Mouse (Mus musculus) CD8-positive naive resting alpha-beta T cell, adult 57 days (primary cell): ENCODE results near the gene Angptl1. TPM values are rescaled to one million over a fixed set of nuclear protein-coding genes. Genes with fewer than 3 reads are reported as not detected.

ENCODE experiments used
- total RNA-seq: library from RNA; stranded (reverse); gene quantifications from one replicate; pipeline ENCODE4 v1.2.4, GENCODE M21; 2023

The Angptl1 gene
- not detected for total RNA-seq

DNA sequence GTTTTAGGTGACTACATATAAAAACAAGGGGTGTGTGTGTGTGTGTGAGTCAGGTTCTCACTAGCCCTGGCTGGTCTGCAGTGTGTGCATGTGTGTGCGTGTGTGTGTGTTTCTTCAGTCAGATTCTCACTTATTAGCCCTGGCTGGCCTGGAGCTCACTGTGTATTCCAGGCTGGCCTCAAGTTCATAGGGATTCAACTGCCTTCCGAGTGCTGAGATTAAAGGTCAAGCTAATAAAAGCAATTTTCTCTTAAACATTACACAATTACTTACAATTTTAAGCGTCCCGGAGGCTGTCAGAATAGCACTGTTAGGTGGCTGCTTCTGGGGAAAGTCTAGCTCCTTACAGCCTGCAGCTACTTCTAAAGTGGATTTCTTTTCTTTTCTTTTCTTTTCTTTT, at the start of gene Angptl1:
Gene Angptl1, plus strand, starts transcription at position 386 of the 400 bp plus-strand sequence.

Other genes starting within 250 kb of the Angptl1 start
- 14.5 TPM for gene Tor3a, start 164.2 kb upstream of the Angptl1 start, total RNA-seq
- 17.2 TPM for gene Fam20b, start 119.5 kb upstream of the Angptl1 start, total RNA-seq
- gene Ralgps2, start 101.1 kb downstream of the Angptl1 start, total RNA-seq: 116 TPM